Mouse (Mus musculus): ENCODE measurements around the gene Mpdz. TPM values are rescaled to one million over a fixed set of nuclear protein-coding genes. Genes with fewer than 3 reads are reported as not detected.

Gene Mpdz
- total RNA-seq, 1 experiment from 2014 or later: 106 TPM

DNA sequence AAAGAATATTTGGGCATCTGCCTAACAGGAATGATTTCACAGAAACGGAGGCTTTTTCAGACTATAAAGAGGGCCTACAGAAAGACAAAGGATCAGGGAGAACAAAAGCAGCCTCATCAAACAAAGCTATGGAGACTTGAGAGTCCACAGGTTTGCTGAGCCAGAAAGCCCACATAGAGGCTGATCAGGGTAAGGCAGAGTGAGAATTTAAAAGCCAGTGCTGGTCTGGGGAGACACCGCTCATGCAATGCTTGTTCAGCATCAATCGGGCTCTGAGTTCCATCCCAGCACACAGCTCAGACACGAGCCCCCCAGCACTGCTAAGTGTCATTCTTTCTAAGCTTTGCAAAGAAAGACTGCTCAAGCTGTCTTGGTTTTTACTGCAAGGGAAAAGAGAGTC, 162.5 kb downstream of the Mpdz start:
- no peak for DNase-seq

DNA sequence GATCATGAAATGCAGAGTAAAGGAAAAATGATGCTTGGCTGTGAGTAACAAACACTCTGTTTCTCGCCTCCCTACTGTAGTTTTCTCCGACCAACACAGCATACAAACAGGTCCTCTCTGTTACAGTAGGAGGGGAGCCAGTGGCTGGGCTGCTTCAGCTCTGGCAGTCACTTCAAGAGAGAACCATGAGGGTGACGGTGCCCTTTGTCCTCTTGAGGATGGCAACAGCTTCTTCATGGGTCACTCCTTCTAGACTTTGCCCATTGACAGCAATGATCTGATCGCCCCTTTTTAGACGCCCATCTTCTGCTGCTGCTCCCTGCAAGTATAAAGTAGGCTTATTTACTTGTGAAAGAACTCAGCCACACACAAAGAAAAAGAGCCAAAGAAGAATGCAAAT, 163.2 kb downstream of the Mpdz start:
- no peak for DNase-seq

GRCm38 (mm10) chr4:81275957-81276715, 166.5 kb downstream of the Mpdz start:
- DNase-seq: no peak

GRCm38 (mm10) chr4:81273067-81273466, 169.5 kb downstream of the Mpdz start:
- no peak for DNase-seq

GRCm38 (mm10) chr4:81252859-81253780, 189.5 kb downstream of the Mpdz start:
- DNase-seq: no peak

DNA sequence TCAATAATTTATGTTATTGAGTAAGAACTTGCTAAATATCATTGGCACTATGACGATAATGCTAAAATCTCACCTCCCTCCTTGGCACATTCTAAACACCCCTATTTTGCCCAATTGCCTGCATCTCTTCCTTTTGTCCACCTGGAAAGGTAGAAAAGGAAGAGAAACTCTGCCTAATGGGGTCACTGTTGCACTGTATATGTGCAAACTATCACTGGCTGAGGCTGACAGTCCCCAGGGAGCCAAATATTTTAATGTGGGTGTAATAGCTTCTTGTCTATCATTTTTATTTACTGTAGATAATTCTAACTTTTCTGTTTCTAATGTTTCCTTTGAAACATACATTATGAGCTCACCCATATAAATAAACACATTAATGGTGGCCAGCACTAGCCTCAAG, 190.3 kb downstream of the Mpdz start:
- no peak for DNase-seq

GRCm38 (mm10) chr4:81251934-81252333, 190.7 kb downstream of the Mpdz start:
- peak; percentile 16 for DNase-seq

- no peak for DNase-seq
Observed at GRCm38 (mm10) chr4:81249245-81249644, 193.4 kb downstream of the Mpdz start.

- DNase-seq: no peak
Observed at GRCm38 (mm10) chr4:81236227-81236626, 206.4 kb downstream of the Mpdz start.
